In the genomic region with DNA sequence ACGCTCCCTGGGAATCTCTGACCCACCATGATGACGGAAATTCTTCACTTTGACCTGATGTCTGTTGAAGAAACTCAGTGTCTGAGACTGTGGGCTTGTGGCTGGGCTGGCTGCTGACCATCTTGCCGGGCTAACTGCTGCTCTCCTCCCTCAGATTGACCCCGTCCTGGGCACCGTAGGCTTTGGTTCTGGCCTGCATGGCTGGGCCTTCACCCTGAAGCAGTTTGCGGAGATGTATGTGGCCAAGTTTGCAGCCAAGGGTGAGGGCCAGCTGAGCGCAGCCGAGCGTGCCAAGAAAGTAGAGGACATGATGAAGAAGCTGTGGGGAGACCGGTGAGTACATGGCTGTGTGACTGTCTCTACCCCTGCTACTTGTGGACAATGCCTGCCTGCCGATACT, we compare ENCODE assay signal across 1 mouse cellular context.
TF ChIP-seq lines count a peak whose summit lies in the region.

No protein-coding gene starts in this region.

TF ChIP-seq in MEL, 35 proteins besides CTCF, POLR2A, EP300 and RAD21:
- TF ChIP-seq E2F4 (IDR thresholded peaks at IDR 0.05; ENCODE audit: borderline replicate concordance, low read depth, low read length) (no peak), ZKSCAN1 (IDR thresholded peaks at IDR 0.05; ENCODE audit: low read depth, low read length) (no peak), HCFC1 (IDR thresholded peaks at IDR 0.05; ENCODE audit: low read depth, low read length) (no peak)
